ENCODE assay signal across 24 mouse cellular contexts in genomic region chr11:43826769-43827168, GRCm38 (mm10).
"Had no signal": no experiment of that assay in that cellular context is flagged by ENCODE, and none has a peak within 500 bp of the region (broad histone marks: within the 10 kb centered on the region; RNA-seq: fewer than 3 reads in every experiment).

No protein-coding gene starts in this region.

- H3K4me3 ChIP-seq: heart, embryonic 13.5 days; heart, embryonic 15.5 days; intestine, embryonic 15.5 days; layer of hippocampus, adult 2 months; left cerebral cortex, adult 2 months; limb, embryonic 10.5 days; limb, embryonic 12.5 days; liver, embryonic 13.5 days; liver, embryonic 15.5 days had no signal

- H3K4me1 ChIP-seq: intestine, embryonic 15.5 days; limb, embryonic 10.5 days; limb, embryonic 12.5 days; liver, embryonic 13.5 days; liver, embryonic 15.5 days had no signal

- H3K4me2 ChIP-seq: heart, embryonic 11.5 days; heart, embryonic 13.5 days; heart, embryonic 15.5 days; hindbrain, embryonic 14.5 days; intestine, embryonic 15.5 days; limb, embryonic 12.5 days; liver, embryonic 11.5 days; liver, embryonic 13.5 days; liver, embryonic 15.5 days had no signal

- ATAC-seq: hindbrain, embryonic 16.5 days; inflammation-experienced regulatory T-cells, adult 6 months; intestine, embryonic 15.5 days; intestine, postnatal 0 days; liver, postnatal 0 days had no signal

- DNase-seq: gastrocnemius, postnatal 14 days; gastrocnemius, postnatal 36 days; kidney, adult 18-20 months; kidney, adult 8-10 months; kidney, postnatal 10 days; kidney, postnatal 25 days; kidney, postnatal 4 days; liver; liver, embryonic 13.5 days; liver, postnatal 0 days had no signal

- H3K36me3 ChIP-seq: heart, embryonic 13.5 days; heart, embryonic 15.5 days; intestine, embryonic 15.5 days; limb, embryonic 10.5 days; limb, embryonic 12.5 days; liver, embryonic 13.5 days; liver, embryonic 15.5 days had no signal

- H3K9ac ChIP-seq: heart, embryonic 13.5 days; heart, embryonic 15.5 days; hindbrain, embryonic 14.5 days; intestine, embryonic 15.5 days; limb, embryonic 12.5 days; liver, embryonic 13.5 days; liver, embryonic 15.5 days; liver, postnatal 0 days had no signal

- H3K27me3 ChIP-seq: heart, embryonic 13.5 days; heart, embryonic 15.5 days; intestine, embryonic 15.5 days; limb, embryonic 12.5 days; liver, embryonic 13.5 days; liver, embryonic 15.5 days had no signal

- H3K9me3 ChIP-seq: heart, embryonic 13.5 days; heart, embryonic 15.5 days; intestine, embryonic 15.5 days; limb, embryonic 10.5 days; limb, embryonic 12.5 days; liver, embryonic 13.5 days; liver, embryonic 15.5 days had no signal

- H3K27ac ChIP-seq: heart, embryonic 13.5 days; heart, embryonic 15.5 days; hindbrain, embryonic 14.5 days; intestine, embryonic 15.5 days; layer of hippocampus, adult 2 months; left cerebral cortex, adult 2 months; limb, embryonic 10.5 days; limb, embryonic 12.5 days; liver, embryonic 13.5 days; liver, embryonic 15.5 days had no signal
